Mouse (Mus musculus) spleen, adult 10 weeks (tissue): ENCODE measurements around the gene Tmem45a. TPM values are rescaled to one million over a fixed set of nuclear protein-coding genes. Genes with fewer than 3 reads are reported as not detected.

ENCODE experiments used
- polyA plus RNA-seq: library from polyadenylated mRNA; stranded (reverse); fragments of 350-450 nt; fragmentation: Illumina TruSeq; extraction: RNeasy Lipid Tissue Mini Kit (QIAGEN cat#74804); gene quantifications from one replicate; pipeline ENCODE4 v1.2.3, GENCODE M21; 2015; ENCODE audit warnings: low replicate concordance; ENCODE audit not compliant: insufficient read depth

Tmem45a gene
- 0.84 TPM for polyA plus RNA-seq

DNA sequence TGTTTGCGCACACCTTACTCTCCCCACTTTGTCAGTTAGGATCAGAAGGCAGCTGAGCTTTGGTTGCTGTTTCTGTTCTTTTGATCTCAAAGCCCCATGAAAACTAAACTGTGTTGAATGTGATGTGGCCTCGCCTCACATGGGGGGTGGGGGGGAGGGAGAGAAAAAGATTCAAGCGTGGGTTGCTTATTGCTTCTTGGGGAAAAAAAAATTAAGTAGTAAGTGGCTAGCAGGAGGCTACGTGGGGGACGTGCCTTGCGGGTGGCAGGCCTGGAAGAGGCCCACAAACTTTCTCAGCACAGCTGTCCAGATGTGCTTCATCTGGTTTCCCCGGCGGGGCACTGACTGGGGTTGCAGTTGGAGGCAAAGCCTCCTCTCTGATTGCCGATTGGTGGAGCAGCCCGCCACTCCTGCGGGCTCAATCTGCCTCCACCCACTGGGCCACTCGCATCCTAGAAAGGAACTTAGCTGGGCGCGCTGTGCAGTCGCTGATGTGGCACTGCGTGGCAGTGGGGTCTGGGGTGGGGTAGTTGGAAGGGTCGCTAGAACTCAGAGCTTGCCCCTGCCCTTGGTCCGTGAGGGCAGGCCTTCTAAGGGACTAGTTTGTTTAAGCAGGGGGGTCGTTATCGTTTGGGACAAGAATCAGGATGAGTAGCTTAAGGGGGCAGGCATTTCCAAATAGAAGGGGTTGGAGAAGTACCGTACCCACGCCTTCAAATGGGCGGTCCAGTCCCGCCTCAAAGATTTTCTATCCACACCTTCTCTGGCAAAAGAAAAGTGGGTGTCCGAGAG, at the start of gene Tmem45a:
TSS of gene Tmem45a (minus strand) at position 343 of the 792 bp plus-strand sequence.

DNA sequence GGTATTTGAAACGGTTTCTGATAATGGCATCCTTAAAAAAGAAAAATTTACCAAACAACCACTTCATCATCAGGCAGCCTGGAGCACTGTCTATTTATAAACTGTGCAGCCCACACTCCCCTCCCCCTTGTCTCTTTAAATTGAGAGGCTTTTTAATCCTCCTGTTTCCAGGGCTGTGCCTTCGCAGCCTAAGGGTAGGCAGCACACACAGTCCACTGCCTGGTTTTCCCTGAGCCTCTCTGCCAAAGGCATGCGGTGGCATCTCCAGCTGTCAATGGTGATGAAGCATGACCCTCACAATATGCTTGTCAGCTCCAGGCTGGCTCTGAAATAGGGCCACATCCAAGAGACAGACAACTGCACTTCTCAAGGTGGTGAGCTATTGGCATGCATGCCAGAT, 42.1 kb upstream of the Tmem45a start, which contains the start of gene Lnp1:
TSS of gene Lnp1 (minus strand) at position 39 of the 400 bp plus-strand sequence.

DNA sequence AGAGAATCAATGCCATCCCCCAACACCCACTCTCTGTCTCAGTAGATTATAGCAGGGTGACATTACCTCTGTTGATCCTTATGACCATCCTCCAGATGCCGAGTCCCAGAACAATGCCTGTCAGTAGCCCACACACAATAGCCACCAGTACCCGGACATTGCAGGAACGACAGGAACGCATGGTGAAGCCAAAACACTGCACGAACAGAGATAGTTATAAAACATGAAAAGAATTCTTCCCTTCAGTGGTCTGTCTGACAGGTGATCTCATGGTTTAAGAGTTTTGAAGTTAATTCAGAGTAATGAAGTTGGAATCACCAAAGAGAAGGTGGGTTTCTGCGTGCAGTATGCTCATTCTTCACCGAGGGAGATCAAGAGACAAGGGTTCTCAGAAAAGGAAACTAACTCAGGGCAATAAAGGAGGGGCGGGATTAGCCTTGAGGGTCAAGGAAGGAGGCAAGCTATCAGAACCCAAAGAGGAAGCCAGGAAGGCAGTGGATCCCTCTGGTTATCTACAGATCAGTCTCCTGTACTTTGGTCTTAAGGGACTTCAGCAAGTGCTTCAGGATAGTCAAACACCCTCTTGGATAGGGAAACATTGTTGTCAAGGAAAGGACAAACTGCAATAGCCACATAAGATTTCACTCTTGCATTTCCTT, 90.4 kb downstream of the Tmem45a start, which contains the start of gene Adgrg7:
TSS of gene Adgrg7 (minus strand) at position 375 of the 659 bp plus-strand sequence.

Other genes starting within 250 kb of the Tmem45a start
- 55.2 TPM for gene Tfg, start 168.7 kb downstream of the Tmem45a start, polyA plus RNA-seq
- 0.11 TPM for gene Adgrg7, start 90.3 kb downstream of the Tmem45a start, polyA plus RNA-seq
- gene Lnp1, start 41.9 kb upstream of the Tmem45a start, polyA plus RNA-seq, result not detected
- not detected for gene Tmem45a2, start 185.2 kb upstream of the Tmem45a start, polyA plus RNA-seq
- 50.0 TPM for gene Tomm70a, start 235.5 kb upstream of the Tmem45a start, polyA plus RNA-seq